Mouse (Mus musculus) cerebellum, adult 2 months (tissue): Measurements from ENCODE around the gene Tmem213.

Experiments used
- CTCF ChIP-seq: fragments of 200-500 bp; IDR thresholded peaks from 2 replicates; pipeline ENCODE4 v1.5.1; 2011; ENCODE audit warnings: low read depth, mild to moderate bottlenecking, control low read depth, low read length, moderate library complexity, borderline replicate concordance; ENCODE audit not compliant: insufficient read depth
- POLR2A ChIP-seq: fragments of 200-500 bp; IDR thresholded peaks from 2 replicates; pipeline ENCODE4 v1.6.1; 2011; ENCODE audit warnings: low read length, control low read depth, borderline replicate concordance; ENCODE audit not compliant: insufficient read depth

- no peak for TF ChIP-seq CTCF
- no peak for TF ChIP-seq POLR2A
These were observed 39.6 kb downstream of the Tmem213 start for GRCm38 (mm10) chr6:38148626-38149025.
